Mouse (Mus musculus): ENCODE results near the gene Dnajc12.
"Not testable (repeated sequence)": the region's sequence is repeated elsewhere in the genome, so short reads cannot be mapped to it uniquely, and the experiment has no call there.

Gene Dnajc12

GRCm38 (mm10) chr10:63429785-63430305 lies 47.6 kb downstream of the Dnajc12 start, which contains the start of gene Ctnna3:
Ctnna3 (plus strand) TSS chr10:63430098.
- peak; percentile 91 for DNase-seq (ENCODE audit: low read depth)

GRCm38 (mm10) chr10:63431221-63431736 lies 49.0 kb downstream of the Dnajc12 start:
- DNase-seq (ENCODE audit: low read depth), result no peak

GRCm38 (mm10) chr10:63432099-63432498 lies 49.9 kb downstream of the Dnajc12 start:
- no peak for DNase-seq (ENCODE audit: low read depth)

GRCm38 (mm10) chr10:63432887-63433286 lies 50.6 kb downstream of the Dnajc12 start:
- DNase-seq (ENCODE audit: low read depth), result no peak

GRCm38 (mm10) chr10:63438736-63439262 lies 56.6 kb downstream of the Dnajc12 start:
- peak; percentile 24 for DNase-seq (ENCODE audit: low read depth)

GRCm38 (mm10) chr10:63439694-63440228 lies 57.5 kb downstream of the Dnajc12 start:
- DNase-seq (ENCODE audit: low read depth), result peak; percentile 18

GRCm38 (mm10) chr10:63444602-63445387 lies 62.6 kb downstream of the Dnajc12 start:
- not testable (repeated sequence) for DNase-seq (ENCODE audit: low read depth)

- no peak for DNase-seq (ENCODE audit: low read depth)
Measured at GRCm38 (mm10) chr10:63453926-63454325, 71.7 kb downstream of the Dnajc12 start.

- DNase-seq (ENCODE audit: low read depth), result peak; percentile 28
Measured at GRCm38 (mm10) chr10:63455110-63455878, 73.1 kb downstream of the Dnajc12 start.

- DNase-seq (ENCODE audit: low read depth), result no peak
Measured at GRCm38 (mm10) chr10:63457292-63458128, 75.3 kb downstream of the Dnajc12 start.
